Mouse (Mus musculus) stomach, postnatal 0 days (tissue): Measurements from ENCODE around the gene Mt4. TPM values are rescaled to one million over a fixed set of nuclear protein-coding genes. Genes with fewer than 3 reads are reported as not detected.
"Not testable (repeated sequence)": the region's sequence is repeated elsewhere in the genome, so short reads cannot be mapped to it uniquely, and the experiment has no call there.

ENCODE experiments used
- ATAC-seq: fragments of 200-750 bp; cut with Nextera tagmentation; 2 replicates; pipeline ENCODE4 v1.8.0; 2017; ENCODE audit not compliant: low FRiP score, low TSS enrichment
- DNase-seq: peaks from one replicate; pipeline ENCODE4 v3.0.0-alpha.2; 2016; ENCODE audit warnings: low spot score
- H3K27ac ChIP-seq: fragments of 300-500 bp; sonication (generic); replicated peaks from 2 replicates; pipeline ENCODE4 v1.5.1; 2014; ENCODE audit warnings: mild to moderate bottlenecking, control low read depth
- H3K27me3 ChIP-seq: fragments of 300-500 bp; sonication (generic); 2 replicates; pipeline ENCODE4 v1.6.1; 2014; ENCODE audit warnings: low read length; ENCODE audit not compliant: control insufficient read depth, insufficient read depth
- H3K36me3 ChIP-seq: fragments of 300-500 bp; sonication (generic); 2 replicates; pipeline ENCODE4 v1.6.1; 2014; ENCODE audit warnings: low read length, mixed read lengths; ENCODE audit not compliant: control insufficient read depth, insufficient read depth
- H3K4me1 ChIP-seq: fragments of 300-500 bp; sonication (generic); replicated peaks from 2 replicates; pipeline ENCODE4 v1.6.1; 2014; ENCODE audit warnings: antibody characterized with exemption; ENCODE audit not compliant: control insufficient read depth, insufficient read depth
- H3K4me2 ChIP-seq: fragments of 300-500 bp; sonication (generic); replicated peaks from 2 replicates; pipeline ENCODE4 v1.6.1; 2014; ENCODE audit warnings: low read depth, mild to moderate bottlenecking, control low read depth, moderate library complexity
- H3K4me3 ChIP-seq: fragments of 300-500 bp; sonication (generic); 2 replicates; pipeline ENCODE4 v1.5.1; 2014; ENCODE audit warnings: low read depth, low read length, control low read depth
- H3K9ac ChIP-seq: fragments of 300-500 bp; sonication (generic); 2 replicates; pipeline ENCODE4 v1.6.1; 2014; ENCODE audit warnings: mild to moderate bottlenecking, low read length, control low read depth, mixed read lengths
- H3K9me3 ChIP-seq: fragments of 300-500 bp; sonication (generic); 2 replicates; pipeline ENCODE4 v1.6.1; 2016; ENCODE audit warnings: low read length; ENCODE audit not compliant: control insufficient read depth
- CTCF ChIP-seq: IDR thresholded peaks from 2 replicates; pipeline ENCODE4 v1.5.1; 2016; ENCODE audit warnings: antibody characterized with exemption, low read depth, mild to moderate bottlenecking, moderate library complexity
- EP300 ChIP-seq: optimal IDR thresholded peaks from 2 replicates; pipeline ENCODE3; 2016; ENCODE audit warnings: antibody characterized with exemption
- WGBS: fragments of 180-500 bp; shearing (Covaris S2); extraction: QIAGEN DNeasy Blood & Tissue Kit; methylation state at CpG from one replicate; pipeline ENCODE4 v1.1.7; 2014; 5-methylcytosine and 5-hydroxymethylcytosine counted together
- polyA plus RNA-seq: library from polyadenylated mRNA; unstranded; fragments of >200 nt; fragmentation: Nextera tagmentation; extraction: Ambion mirVana; gene quantifications from 2 replicates; pipeline ENCODE4 v1.2.1, GENCODE M21; 2015

Gene Mt4
- polyA plus RNA-seq, 1 experiment from 2014 or later, result 79.7 TPM

- DNase-seq (peak; percentile 71), ATAC-seq (peak; percentile 64)
- no peak for TF ChIP-seq CTCF
- TF ChIP-seq EP300, result no peak
- Histone ChIP-seq H3K27me3 (no peaks in the 10 kb centered on the region), H3K9me3 (no peaks in the 10 kb centered on the region), H3K4me3 (no peak overlapping the region), H3K4me2 (no peak overlapping the region), H3K36me3 (no peaks in the 10 kb centered on the region), H3K27ac (no peak overlapping the region), H3K9ac (no peak overlapping the region), H3K4me1 (no peaks in the 10 kb centered on the region)
- WGBS, result 54% methylated on average over 4 of the region's 4 CpGs
These were observed 19.1 kb downstream of the Mt4 start for GRCm38 (mm10) chr8:94156092-94156491.

GRCm38 (mm10) chr8:94165772-94166171 lies 28.8 kb downstream of the Mt4 start:
- H3K4me1 ChIP-seq, H3K4me3 ChIP-seq, H3K9me3 ChIP-seq, H3K27ac ChIP-seq, H3K9ac ChIP-seq, ATAC-seq, H3K36me3 ChIP-seq, H3K4me2 ChIP-seq, H3K27me3 ChIP-seq, DNase-seq: not testable (repeated sequence)
- 64% methylated on average over 8 of the region's 8 CpGs for WGBS

DNA sequence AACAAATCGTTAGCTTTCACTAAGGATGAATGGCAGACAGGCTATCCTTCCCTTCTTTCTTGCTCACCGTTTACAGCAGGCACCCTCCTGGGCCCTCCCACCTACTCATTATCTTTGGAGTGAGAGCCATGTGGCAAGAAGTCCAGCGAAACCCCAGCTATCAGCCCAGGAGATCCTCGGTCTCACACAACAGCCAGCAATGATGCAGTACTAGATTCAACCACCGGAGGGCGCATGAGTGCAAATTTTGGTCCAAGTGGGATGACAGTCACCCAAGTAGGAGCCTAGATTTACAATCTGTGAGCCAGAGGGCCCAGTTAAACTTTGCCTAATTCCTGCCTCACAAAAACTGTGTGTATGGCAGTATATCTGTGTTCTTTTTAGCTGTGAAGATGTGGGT lies 30.2 kb downstream of the Mt4 start:
- peak; percentile 95 for TF ChIP-seq CTCF
- TF ChIP-seq EP300, result no peak
- no peaks in the 10 kb centered on the region for H3K9me3 ChIP-seq
- H3K4me3 ChIP-seq, result no peak overlapping the region
- H3K4me2 ChIP-seq, result 0 out of 2 replicates have a peak overlapping the region, but pooled peaks have one; percentile 9
- H3K9ac ChIP-seq, result no peak overlapping the region
- no peaks in the 10 kb centered on the region for H3K36me3 ChIP-seq
- DNase-seq, result peak; percentile 91
- no peak overlapping the region for H3K27ac ChIP-seq
- 0 out of 2 replicates have a peak, but pooled peaks cover 2% of the 10 kb centered on the region for H3K27me3 ChIP-seq
- 5% methylated on average over 6 of the region's 6 CpGs for WGBS
- H3K4me1 ChIP-seq, result peaks cover 5% of the 10 kb centered on the region
- ATAC-seq, result peak; percentile 43; the same call in 1 of the 2 replicates

GRCm38 (mm10) chr8:94169547-94169946 lies 32.5 kb downstream of the Mt4 start:
- 71% methylated on average over 5 of the region's 5 CpGs for WGBS
- no peak for DNase-seq
- Histone ChIP-seq H3K4me1 (peaks cover 5% of the 10 kb centered on the region), H3K36me3 (no peaks in the 10 kb centered on the region), H3K27ac (no peak overlapping the region), H3K9me3 (no peaks in the 10 kb centered on the region), H3K27me3 (0 out of 2 replicates have a peak, but pooled peaks cover 2% of the 10 kb centered on the region), H3K9ac (no peak overlapping the region), H3K4me3 (no peak overlapping the region), H3K4me2 (no peak overlapping the region)
- ATAC-seq, result no peak
- TF ChIP-seq CTCF (no peak), EP300 (no peak)

DNA sequence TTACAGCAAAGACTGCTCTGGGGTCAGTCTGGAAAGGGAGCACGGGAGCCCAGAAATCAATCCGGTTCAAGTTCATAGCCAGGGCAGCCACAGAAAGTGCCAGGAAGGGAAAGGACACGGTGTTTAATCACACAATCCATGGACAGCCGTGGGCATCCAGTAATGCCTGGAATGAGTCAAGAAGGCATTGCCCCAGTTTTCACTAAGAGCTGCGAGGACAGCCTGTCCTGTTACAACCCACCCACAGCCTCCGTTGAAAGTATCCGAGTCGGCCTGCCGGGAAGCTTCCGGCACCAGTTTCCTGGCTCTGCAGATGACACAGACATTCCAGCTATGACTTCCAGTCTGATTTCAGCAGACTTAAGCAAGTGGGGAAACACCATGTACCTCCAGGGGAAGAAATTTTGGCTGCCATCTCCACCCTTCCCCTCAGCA lies 34.3 kb downstream of the Mt4 start:
- peak overlapping the region; percentile 87; the same call in 1 of the 2 replicates for H3K27ac ChIP-seq
- H3K4me2 ChIP-seq, result peak overlapping the region; percentile 83
- no peaks in the 10 kb centered on the region for H3K36me3 ChIP-seq
- DNase-seq, result peak; percentile 39
- H3K4me3 ChIP-seq, result peak overlapping the region; percentile 49
- TF ChIP-seq CTCF (no peak), EP300 (no peak)
- no peak overlapping the region for H3K9ac ChIP-seq
- no peaks in the 10 kb centered on the region for H3K9me3 ChIP-seq
- no peak for ATAC-seq
- peaks cover 5% of the 10 kb centered on the region for H3K4me1 ChIP-seq
- WGBS, result 33% methylated on average over 10 of the region's 10 CpGs
- H3K27me3 ChIP-seq, result 0 out of 2 replicates have a peak, but pooled peaks cover 2% of the 10 kb centered on the region

DNA sequence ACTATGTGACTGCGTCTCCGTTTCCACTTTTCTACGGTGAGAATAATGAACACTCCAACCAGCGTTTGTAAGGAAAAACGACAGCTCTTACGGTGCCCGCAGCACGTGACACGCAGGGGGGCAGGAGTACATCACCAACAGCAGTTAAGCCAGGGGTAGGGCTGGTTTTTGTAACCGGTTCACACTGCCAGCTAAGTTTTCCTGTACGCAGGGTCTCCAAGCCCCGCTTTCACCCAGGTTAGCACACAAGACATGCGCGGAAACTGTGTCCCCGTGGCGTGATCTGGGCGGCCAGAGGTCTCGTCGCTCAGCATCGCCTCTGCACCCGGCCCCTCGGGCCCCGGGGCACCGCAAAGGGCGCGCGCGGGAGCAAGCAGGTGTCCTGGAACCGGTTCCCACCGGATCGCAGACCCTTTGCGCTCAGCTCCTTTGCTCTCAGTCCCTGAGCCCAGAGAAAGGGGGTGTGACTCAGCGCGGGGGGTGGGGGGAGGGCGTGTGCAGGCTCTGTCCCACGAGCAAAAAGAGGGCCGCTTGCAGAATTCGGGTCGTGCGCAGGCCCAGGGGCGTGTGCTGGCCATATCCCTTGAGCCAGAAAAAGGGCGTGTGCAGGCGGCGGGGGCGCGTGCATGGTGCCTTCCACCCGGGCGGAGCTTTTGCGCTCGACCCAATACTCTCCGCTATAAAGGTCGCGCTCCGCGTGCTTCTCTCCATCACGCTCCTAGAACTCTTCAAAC lies 35.2 kb downstream of the Mt4 start, which contains the start of gene Mt2:
Gene Mt2 (plus strand): TSS at position 590 of the 734 bp plus-strand sequence.
- no peak for TF ChIP-seq CTCF
- no peak for TF ChIP-seq EP300
- H3K4me3 ChIP-seq, result peak within 1 kb of the TSS; percentile 49
- peak within 1 kb of the TSS; percentile 83 for H3K4me2 ChIP-seq
- H3K27me3 ChIP-seq, result 0 out of 2 replicates have a peak, but pooled peaks cover 2% of the 10 kb centered on the region
- H3K36me3 ChIP-seq, result no peaks in the 10 kb centered on the region
- peak within 1 kb of the TSS; percentile 51 for H3K9ac ChIP-seq
- ATAC-seq, result peak; percentile 92
- H3K4me1 ChIP-seq, result peaks cover 5% of the 10 kb centered on the region
- peak within 1 kb of the TSS; percentile 87 for H3K27ac ChIP-seq
- DNase-seq, result peak; percentile 96
- H3K9me3 ChIP-seq, result no peaks in the 10 kb centered on the region
- WGBS, result 2% methylated on average over 54 of the region's 56 CpGs
